Mouse (Mus musculus): ENCODE measurements around the gene H2-M2. TPM values are rescaled to one million over a fixed set of nuclear protein-coding genes. Genes with fewer than 3 reads are reported as not detected.
"Not testable (repeated sequence)": the region's sequence is repeated elsewhere in the genome, so short reads cannot be mapped to it uniquely, and the experiment has no call there.

H2-M2 gene
- 0.10 TPM in 1 of 2 replicates, not detected in the other for polyA plus RNA-seq (2015; fragmentation: Nextera tagmentation; extraction: Ambion mirVana)

DNA sequence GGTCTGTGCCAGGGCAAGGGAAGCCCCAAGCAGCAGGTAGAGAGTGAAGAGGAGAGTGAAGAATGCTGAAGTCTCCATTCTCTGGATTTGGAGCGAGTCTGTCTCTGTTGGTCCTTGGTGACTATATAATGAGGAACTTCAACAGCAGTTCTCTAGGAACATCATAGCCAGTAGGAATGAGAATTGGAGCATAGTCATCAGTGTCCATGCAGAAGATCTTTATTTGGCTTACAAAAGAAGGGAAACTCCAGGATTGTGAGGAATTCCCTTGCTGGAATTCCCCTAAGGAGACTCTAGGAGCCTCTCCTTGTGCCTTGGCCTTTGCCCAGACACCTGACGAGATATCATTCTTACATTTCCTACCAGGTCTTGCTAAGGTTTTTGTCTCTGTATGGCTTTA is at the start of gene H2-M2:
Gene H2-M2 (minus strand): TSS at position 101 of the 400 bp plus-strand sequence.
- Histone ChIP-seq H3K4me1 (ENCODE audit: control insufficient read depth, insufficient read depth, low read length) (no peaks in the 10 kb centered on the region), H3K4me2 (ENCODE audit: low read depth, low read length) (no peak within 1 kb of the TSS), H3K27ac (ENCODE audit: low read length) (no peak within 1 kb of the TSS), H3K27me3 (replicated peaks; ENCODE audit: control insufficient read depth, insufficient read depth, low read length) (no peaks in the 10 kb centered on the region), H3K9me3 (ENCODE audit: control insufficient read depth, low read length) (no peaks in the 10 kb centered on the region), H3K4me3 (ENCODE audit: low read length) (no peak within 1 kb of the TSS), H3K36me3 (ENCODE audit: control insufficient read depth, insufficient read depth, low read length) (no peaks in the 10 kb centered on the region), H3K9ac (ENCODE audit: low read depth, low read length) (no peak within 1 kb of the TSS)
- no peak for ATAC-seq
- 73% methylated on average over 2 of the region's 2 CpGs for WGBS

DNA sequence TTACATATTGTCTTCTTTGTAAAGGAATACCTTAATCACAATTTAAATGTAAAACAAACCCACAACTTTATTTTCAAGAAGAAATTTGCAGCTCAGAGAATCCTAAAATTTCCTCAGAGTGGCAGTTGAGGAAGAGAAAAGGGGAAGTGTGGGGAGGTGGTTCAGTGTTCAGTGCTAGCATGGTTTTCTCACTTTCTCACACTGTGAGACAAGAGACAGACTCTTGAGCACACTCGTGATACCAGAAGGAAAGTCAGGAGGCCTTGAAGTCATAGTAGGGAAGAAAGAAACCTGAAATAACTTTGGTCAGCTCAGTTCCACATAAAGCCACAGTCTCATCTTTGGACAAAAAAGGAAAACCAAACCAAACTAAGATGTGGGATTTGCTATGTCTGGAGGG is 42.1 kb upstream of the H2-M2 start:
- 70% methylated on average over 1 of the region's 1 CpGs for WGBS
- H3K4me2 ChIP-seq (ENCODE audit: low read depth, low read length): not testable (repeated sequence)

DNA sequence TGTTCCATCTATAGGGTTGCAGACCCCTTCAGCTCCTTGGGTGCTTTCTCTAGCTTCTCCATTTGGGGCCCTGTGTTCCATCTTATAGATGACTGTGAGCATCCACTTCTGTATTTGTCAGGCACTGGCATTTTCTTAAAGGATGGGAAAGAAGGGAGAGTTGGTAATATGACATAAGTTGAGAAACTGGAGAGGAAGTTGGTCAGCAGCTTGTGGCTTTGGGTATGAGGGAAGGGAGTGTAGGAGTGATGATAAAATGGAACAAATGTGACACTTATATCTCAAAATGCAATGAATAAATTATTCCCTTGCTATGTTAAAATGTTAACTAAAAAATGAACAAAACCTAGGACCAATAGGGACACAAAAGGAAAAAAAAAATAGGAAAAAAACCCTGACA is 41.3 kb upstream of the H2-M2 start:
- H3K9ac ChIP-seq (ENCODE audit: low read depth, low read length); H3K27me3 ChIP-seq (replicated peaks; ENCODE audit: control insufficient read depth, insufficient read depth, low read length); H3K4me3 ChIP-seq (ENCODE audit: low read length); ATAC-seq; H3K27ac ChIP-seq (ENCODE audit: low read length); H3K9me3 ChIP-seq (ENCODE audit: control insufficient read depth, low read length); H3K4me2 ChIP-seq (ENCODE audit: low read depth, low read length); H3K36me3 ChIP-seq (ENCODE audit: control insufficient read depth, insufficient read depth, low read length); H3K4me1 ChIP-seq (ENCODE audit: control insufficient read depth, insufficient read depth, low read length): not testable (repeated sequence)

More for the DNA sequence above, 42.1 kb upstream of the H2-M2 start:
- H3K9me3 ChIP-seq (ENCODE audit: control insufficient read depth, low read length); H3K9ac ChIP-seq (ENCODE audit: low read depth, low read length); H3K4me3 ChIP-seq (ENCODE audit: low read length); H3K36me3 ChIP-seq (ENCODE audit: control insufficient read depth, insufficient read depth, low read length); H3K4me1 ChIP-seq (ENCODE audit: control insufficient read depth, insufficient read depth, low read length); ATAC-seq; H3K27ac ChIP-seq (ENCODE audit: low read length); H3K27me3 ChIP-seq (replicated peaks; ENCODE audit: control insufficient read depth, insufficient read depth, low read length): not testable (repeated sequence)

DNA sequence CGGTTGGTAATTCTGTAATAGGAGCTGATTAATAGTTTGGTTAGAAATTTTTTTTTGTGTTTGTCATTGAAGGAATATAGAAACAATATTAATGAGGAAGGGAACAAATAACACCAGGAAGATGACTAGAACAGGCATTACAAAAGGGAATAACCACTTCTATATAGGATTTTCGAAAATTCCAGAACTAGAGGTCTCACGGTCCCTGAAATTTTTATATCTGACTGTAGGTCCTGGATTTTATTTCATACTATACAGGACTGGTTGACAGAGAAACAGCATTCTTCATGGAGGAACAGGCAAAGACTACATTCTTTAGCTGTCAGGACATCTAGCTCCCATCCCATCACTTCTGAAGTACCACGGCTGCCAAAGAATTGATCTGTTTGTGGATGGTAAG is 24.4 kb upstream of the H2-M2 start, which contains the start of gene Olfr111:
Gene Olfr111 (plus strand): TSS at position 301 of the 400 bp plus-strand sequence.
- no peak within 1 kb of the TSS for H3K27ac ChIP-seq (ENCODE audit: low read length)
- H3K4me2 ChIP-seq (ENCODE audit: low read depth, low read length): no peak within 1 kb of the TSS
- no peaks in the 10 kb centered on the region for H3K4me1 ChIP-seq (ENCODE audit: control insufficient read depth, insufficient read depth, low read length)
- H3K27me3 ChIP-seq (replicated peaks; ENCODE audit: control insufficient read depth, insufficient read depth, low read length): no peaks in the 10 kb centered on the region
- WGBS: 85% methylated on average over 4 of the region's 4 CpGs
- H3K9ac ChIP-seq (ENCODE audit: low read depth, low read length): no peak within 1 kb of the TSS
- H3K4me3 ChIP-seq (ENCODE audit: low read length): no peak within 1 kb of the TSS
- no peaks in the 10 kb centered on the region for H3K9me3 ChIP-seq (ENCODE audit: control insufficient read depth, low read length)
- no peak for ATAC-seq
- no peaks in the 10 kb centered on the region for H3K36me3 ChIP-seq (ENCODE audit: control insufficient read depth, insufficient read depth, low read length)

DNA sequence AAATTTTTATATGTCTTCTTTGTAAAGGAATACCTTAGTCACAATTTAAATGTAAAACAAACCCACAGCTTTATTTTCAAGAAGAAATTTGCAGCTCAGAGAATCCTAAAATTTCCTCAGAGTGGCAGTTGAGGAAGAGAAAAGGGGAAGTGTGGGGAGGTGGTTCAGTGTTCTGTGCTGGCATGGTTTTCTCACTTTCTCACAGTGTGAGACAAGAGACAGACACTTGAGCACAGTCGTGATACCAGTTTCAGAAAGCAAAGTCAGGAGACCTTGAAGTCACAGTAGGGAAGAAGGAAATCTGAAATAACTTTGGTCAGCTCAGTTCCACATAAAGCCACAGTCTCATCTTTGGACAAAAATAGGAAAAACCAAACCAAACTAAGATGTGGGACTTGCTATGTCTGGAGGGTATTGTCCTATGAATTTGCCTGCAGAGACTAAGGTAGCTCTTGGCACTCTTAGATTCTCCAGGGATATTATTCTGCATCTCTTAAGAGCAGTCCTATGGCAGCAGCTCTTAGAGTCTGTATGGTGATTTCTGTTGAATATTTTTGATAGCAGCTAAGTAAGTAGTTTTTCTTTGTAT is 8.7 kb upstream of the H2-M2 start, which contains the start of gene Olfr110:
Gene Olfr110 (plus strand): TSS at position 539 of the 589 bp plus-strand sequence.
- no peaks in the 10 kb centered on the region for H3K27me3 ChIP-seq (replicated peaks; ENCODE audit: control insufficient read depth, insufficient read depth, low read length)
- no peak for ATAC-seq
- no peak within 1 kb of the TSS for H3K27ac ChIP-seq (ENCODE audit: low read length)
- no peak within 1 kb of the TSS for H3K9ac ChIP-seq (ENCODE audit: low read depth, low read length)
- WGBS: 48% methylated on average over 1 of the region's 1 CpGs
- no peaks in the 10 kb centered on the region for H3K9me3 ChIP-seq (ENCODE audit: control insufficient read depth, low read length)
- no peak within 1 kb of the TSS for H3K4me2 ChIP-seq (ENCODE audit: low read depth, low read length)
- no peaks in the 10 kb centered on the region for H3K36me3 ChIP-seq (ENCODE audit: control insufficient read depth, insufficient read depth, low read length)
- no peaks in the 10 kb centered on the region for H3K4me1 ChIP-seq (ENCODE audit: control insufficient read depth, insufficient read depth, low read length)
- no peak within 1 kb of the TSS for H3K4me3 ChIP-seq (ENCODE audit: low read length)

DNA sequence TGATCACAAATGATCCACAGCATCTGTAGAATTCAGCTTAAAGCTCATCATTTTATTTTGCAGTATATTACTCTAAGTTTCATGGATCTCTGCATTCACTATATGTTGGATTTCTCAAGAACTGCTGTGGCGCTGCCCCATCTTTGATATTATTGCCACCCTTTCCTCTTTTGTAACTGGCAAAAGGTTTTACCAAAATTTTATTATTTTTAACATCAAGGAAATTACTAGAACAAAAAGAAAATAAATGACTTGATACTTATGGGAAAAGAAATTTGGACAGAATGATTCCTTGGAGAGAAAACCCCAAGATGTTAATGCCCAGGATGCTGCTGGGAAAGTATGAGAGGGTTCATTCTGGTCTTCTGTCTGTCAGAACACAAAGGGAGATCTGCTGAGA is 24.7 kb downstream of the H2-M2 start, which contains the start of gene Olfr109:
Gene Olfr109 (plus strand): TSS at position 301 of the 400 bp plus-strand sequence.
- H3K27me3 ChIP-seq (replicated peaks; ENCODE audit: control insufficient read depth, insufficient read depth, low read length): no peaks in the 10 kb centered on the region
- no peak for ATAC-seq

DNA sequence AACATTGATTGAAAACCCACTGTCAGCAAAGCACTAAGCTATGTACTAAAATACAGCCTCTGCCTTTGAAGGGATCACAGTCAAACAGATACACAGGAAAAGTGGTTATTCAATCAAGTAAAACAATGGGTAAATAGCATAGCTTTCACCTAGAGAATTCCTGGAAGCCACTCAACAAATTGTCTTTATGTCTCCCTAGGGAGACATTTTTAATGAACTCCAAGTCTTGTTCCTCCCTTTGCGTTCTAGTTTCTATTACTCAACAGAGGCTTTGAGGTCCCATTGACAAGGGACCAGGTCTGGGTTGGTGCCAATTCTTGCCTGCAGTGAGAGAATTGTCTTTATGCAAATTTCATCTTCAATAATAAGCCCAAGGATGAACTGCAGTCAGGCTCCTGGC is 38.2 kb downstream of the H2-M2 start, which contains the start of gene Olfr108:
Gene Olfr108 (plus strand): TSS at position 301 of the 400 bp plus-strand sequence.
- WGBS: 88% methylated on average over 1 of the region's 1 CpGs
- H3K4me3 ChIP-seq (ENCODE audit: low read length): no peak within 1 kb of the TSS
- H3K4me2 ChIP-seq (ENCODE audit: low read depth, low read length): no peak within 1 kb of the TSS
- no peaks in the 10 kb centered on the region for H3K36me3 ChIP-seq (ENCODE audit: control insufficient read depth, insufficient read depth, low read length)
- H3K9me3 ChIP-seq (ENCODE audit: control insufficient read depth, low read length): no peaks in the 10 kb centered on the region
- no peaks in the 10 kb centered on the region for H3K27me3 ChIP-seq (replicated peaks; ENCODE audit: control insufficient read depth, insufficient read depth, low read length)
- no peak for ATAC-seq
- no peak within 1 kb of the TSS for H3K27ac ChIP-seq (ENCODE audit: low read length)
- no peak within 1 kb of the TSS for H3K9ac ChIP-seq (ENCODE audit: low read depth, low read length)
- H3K4me1 ChIP-seq (ENCODE audit: control insufficient read depth, insufficient read depth, low read length): no peaks in the 10 kb centered on the region

More for the DNA sequence above, 24.7 kb downstream of the H2-M2 start, which contains the start of gene Olfr109:
- 89% methylated on average over 1 of the region's 1 CpGs for WGBS
- no peak within 1 kb of the TSS for H3K27ac ChIP-seq (ENCODE audit: low read length)
- no peaks in the 10 kb centered on the region for H3K9me3 ChIP-seq (ENCODE audit: control insufficient read depth, low read length)
- H3K4me2 ChIP-seq (ENCODE audit: low read depth, low read length): no peak within 1 kb of the TSS
- H3K36me3 ChIP-seq (ENCODE audit: control insufficient read depth, insufficient read depth, low read length): no peaks in the 10 kb centered on the region
- no peak within 1 kb of the TSS for H3K4me3 ChIP-seq (ENCODE audit: low read length)
- H3K4me1 ChIP-seq (ENCODE audit: control insufficient read depth, insufficient read depth, low read length): no peaks in the 10 kb centered on the region
- H3K9ac ChIP-seq (ENCODE audit: low read depth, low read length): no peak within 1 kb of the TSS

Other genes with a start within 250 kb of the H2-M2 start
- gene Olfr97, start 246.2 kb downstream of the H2-M2 start, polyA plus RNA-seq (2015; fragmentation: Nextera tagmentation; extraction: Ambion mirVana): not detected in 2 replicates
- gene Olfr98, start 219.8 kb downstream of the H2-M2 start, polyA plus RNA-seq (2015; fragmentation: Nextera tagmentation; extraction: Ambion mirVana): not detected in 2 replicates
- gene H2-M3, start 213.3 kb downstream of the H2-M2 start, polyA plus RNA-seq (2015; fragmentation: Nextera tagmentation; extraction: Ambion mirVana): 5.1 and 5.2 TPM in 2 replicates
- 0.10 TPM in 1 of 2 replicates, not detected in the other for gene Olfr99, start 200.1 kb downstream of the H2-M2 start, polyA plus RNA-seq (2015; fragmentation: Nextera tagmentation; extraction: Ambion mirVana)
- gene Olfr101, start 179.2 kb downstream of the H2-M2 start, polyA plus RNA-seq (2015; fragmentation: Nextera tagmentation; extraction: Ambion mirVana): not detected in 2 replicates
- gene Olfr102, start 166.5 kb downstream of the H2-M2 start, polyA plus RNA-seq (2015; fragmentation: Nextera tagmentation; extraction: Ambion mirVana): not detected in 2 replicates
- gene Olfr103, start 143.9 kb downstream of the H2-M2 start, polyA plus RNA-seq (2015; fragmentation: Nextera tagmentation; extraction: Ambion mirVana): not detected in 2 replicates
- gene Olfr104-ps, start 124.0 kb downstream of the H2-M2 start, polyA plus RNA-seq (2015; fragmentation: Nextera tagmentation; extraction: Ambion mirVana): not detected in 2 replicates
- not detected in 2 replicates for gene Olfr105-ps, start 104.5 kb downstream of the H2-M2 start, polyA plus RNA-seq (2015; fragmentation: Nextera tagmentation; extraction: Ambion mirVana)
- gene Olfr106-ps, start 93.2 kb downstream of the H2-M2 start, polyA plus RNA-seq (2015; fragmentation: Nextera tagmentation; extraction: Ambion mirVana): not detected in 2 replicates
- not detected in 2 replicates for gene Olfr107, start 84.3 kb downstream of the H2-M2 start, polyA plus RNA-seq (2015; fragmentation: Nextera tagmentation; extraction: Ambion mirVana)
- gene Olfr108, start 38.1 kb downstream of the H2-M2 start, polyA plus RNA-seq (2015; fragmentation: Nextera tagmentation; extraction: Ambion mirVana): not detected in 2 replicates
- not detected in 2 replicates for gene Olfr109, start 24.6 kb downstream of the H2-M2 start, polyA plus RNA-seq (2015; fragmentation: Nextera tagmentation; extraction: Ambion mirVana)
- gene Olfr110, start 8.9 kb upstream of the H2-M2 start, polyA plus RNA-seq (2015; fragmentation: Nextera tagmentation; extraction: Ambion mirVana): not detected in 2 replicates
- not detected in 2 replicates for gene Olfr111, start 24.5 kb upstream of the H2-M2 start, polyA plus RNA-seq (2015; fragmentation: Nextera tagmentation; extraction: Ambion mirVana)
- not detected in 2 replicates for gene Olfr112, start 85.9 kb upstream of the H2-M2 start, polyA plus RNA-seq (2015; fragmentation: Nextera tagmentation; extraction: Ambion mirVana)
- gene Olfr113, start 94.1 kb upstream of the H2-M2 start, polyA plus RNA-seq (2015; fragmentation: Nextera tagmentation; extraction: Ambion mirVana): not detected in 2 replicates
- not detected in 2 replicates for gene Olfr114, start 109.2 kb upstream of the H2-M2 start, polyA plus RNA-seq (2015; fragmentation: Nextera tagmentation; extraction: Ambion mirVana)
- gene Olfr115, start 143.6 kb upstream of the H2-M2 start, polyA plus RNA-seq (2015; fragmentation: Nextera tagmentation; extraction: Ambion mirVana): not detected in 2 replicates
- gene Olfr116, start 143.6 kb upstream of the H2-M2 start, polyA plus RNA-seq (2015; fragmentation: Nextera tagmentation; extraction: Ambion mirVana): not detected in 2 replicates
- not detected in 2 replicates for gene Olfr117, start 180.2 kb upstream of the H2-M2 start, polyA plus RNA-seq (2015; fragmentation: Nextera tagmentation; extraction: Ambion mirVana)
- not detected in 2 replicates for gene Olfr118, start 183.4 kb upstream of the H2-M2 start, polyA plus RNA-seq (2015; fragmentation: Nextera tagmentation; extraction: Ambion mirVana)
- gene Olfr119, start 213.0 kb upstream of the H2-M2 start, polyA plus RNA-seq (2015; fragmentation: Nextera tagmentation; extraction: Ambion mirVana): not detected in 2 replicates
- gene Olfr120, start 238.3 kb upstream of the H2-M2 start, polyA plus RNA-seq (2015; fragmentation: Nextera tagmentation; extraction: Ambion mirVana): not detected in 2 replicates

Data from intestine, embryonic 16.5 days (tissue).